Mouse (Mus musculus): ENCODE measurements at regions not wholly inside any gene's neighbourhood (a gene's known extent, or its start where the extent isn't known, plus 50 kb on each side); places are given as distances from the start of the nearest gene placed in this dataset.

- no peak for TF ChIP-seq GATA1 (IDR thresholded peaks at IDR 0.05; ENCODE audit: borderline replicate concordance, low read length)
- TF ChIP-seq FLI1 (IDR thresholded peaks at IDR 0.05; ENCODE audit: low read length), result no peak
These were observed 319.2 kb upstream of the Sphkap start for GRCm38 (mm10) chr1:83727215-83727614.

Data from megakaryocyte, embryonic 14.5 days (primary cell).